Mouse (Mus musculus): Measurements from ENCODE around the gene Trappc10. TPM values are rescaled to one million over a fixed set of nuclear protein-coding genes. Genes with fewer than 3 reads are reported as not detected.

The Trappc10 gene
- polyA plus RNA-seq, 1 experiment from 2014 or later, result 4.7 TPM

DNA sequence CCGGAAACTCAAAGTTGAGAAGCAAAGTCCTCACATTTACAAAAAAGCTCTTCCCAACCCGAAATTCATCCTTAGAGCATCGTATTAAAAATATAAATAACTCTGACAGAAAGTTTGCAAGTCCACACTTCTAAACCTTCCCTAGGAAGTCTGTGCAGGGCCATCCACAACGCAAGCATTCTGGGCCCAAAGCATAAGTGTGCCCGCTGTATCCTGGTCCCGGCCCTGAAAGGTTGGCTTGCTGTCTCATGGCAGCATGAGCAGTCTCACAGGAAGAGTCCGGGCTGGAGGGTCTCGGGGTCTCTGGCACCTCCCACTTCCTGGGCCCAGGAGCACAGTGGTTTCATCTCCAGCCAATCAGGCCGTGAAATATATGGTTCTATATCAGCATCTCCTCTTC, 72.9 kb downstream of the Trappc10 start:
- WGBS, result 91% methylated on average over 9 of the region's 9 CpGs
- Histone ChIP-seq H3K4me2 (ENCODE audit: low read depth, low read length) (no peak overlapping the region), H3K9me3 (replicated peaks; ENCODE audit: control insufficient read depth, low read length) (no peaks in the 10 kb centered on the region), H3K27ac (ENCODE audit: low read length) (no peak overlapping the region), H3K4me3 (replicated peaks; ENCODE audit: low read length) (no peak overlapping the region), H3K36me3 (ENCODE audit: control insufficient read depth, insufficient read depth, low read length) (peaks cover 33% of the 10 kb centered on the region), H3K27me3 (ENCODE audit: control insufficient read depth, insufficient read depth, low read length) (no peaks in the 10 kb centered on the region), H3K4me1 (ENCODE audit: control insufficient read depth, insufficient read depth, low read length) (peaks cover 7% of the 10 kb centered on the region), H3K9ac (ENCODE audit: low read length) (no peak overlapping the region)
- no peak for ATAC-seq (ENCODE audit: insufficient read depth, low FRiP score)

DNA sequence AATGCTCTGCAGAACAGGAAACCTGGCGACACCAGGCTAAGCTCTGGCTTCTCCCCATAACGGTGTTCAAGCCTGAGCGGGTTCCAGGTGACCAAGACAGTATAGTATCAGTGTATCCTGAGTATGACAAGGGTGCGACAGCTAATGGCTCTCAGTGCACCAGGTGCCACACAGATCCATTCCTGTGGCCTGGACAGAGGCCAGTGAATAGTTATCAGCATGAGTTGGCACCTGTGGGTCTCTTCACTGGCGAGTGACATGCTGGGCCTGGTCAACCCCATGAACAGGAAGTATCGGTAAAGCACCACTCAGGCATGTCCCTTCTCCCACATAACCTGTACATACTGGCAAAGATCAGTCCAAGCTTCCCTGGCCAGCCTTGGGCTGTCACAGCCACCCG, 73.4 kb downstream of the Trappc10 start:
- H3K27ac ChIP-seq (ENCODE audit: low read length), result no peak overlapping the region
- H3K4me2 ChIP-seq (ENCODE audit: low read depth, low read length), result no peak overlapping the region
- no peak for ATAC-seq (ENCODE audit: insufficient read depth, low FRiP score)
- H3K36me3 ChIP-seq (ENCODE audit: control insufficient read depth, insufficient read depth, low read length), result peaks cover 31% of the 10 kb centered on the region
- H3K9me3 ChIP-seq (replicated peaks; ENCODE audit: control insufficient read depth, low read length), result no peaks in the 10 kb centered on the region
- H3K9ac ChIP-seq (ENCODE audit: low read length), result no peak overlapping the region
- H3K4me3 ChIP-seq (replicated peaks; ENCODE audit: low read length), result no peak overlapping the region
- no peaks in the 10 kb centered on the region for H3K27me3 ChIP-seq (ENCODE audit: control insufficient read depth, insufficient read depth, low read length)
- peaks cover 7% of the 10 kb centered on the region for H3K4me1 ChIP-seq (ENCODE audit: control insufficient read depth, insufficient read depth, low read length)
- WGBS, result 96% methylated on average over 7 of the region's 7 CpGs

- peaks cover 7% of the 10 kb centered on the region for H3K4me1 ChIP-seq (ENCODE audit: control insufficient read depth, insufficient read depth, low read length)
- H3K27ac ChIP-seq (ENCODE audit: low read length), result peak overlapping the region; percentile 11; the same call in 1 of the 2 replicates
- H3K9me3 ChIP-seq (replicated peaks; ENCODE audit: control insufficient read depth, low read length), result no peaks in the 10 kb centered on the region
- WGBS, result 64% methylated on average over 2 of the region's 2 CpGs
- peak overlapping the region; percentile 37 for H3K9ac ChIP-seq (ENCODE audit: low read length)
- no peaks in the 10 kb centered on the region for H3K27me3 ChIP-seq (ENCODE audit: control insufficient read depth, insufficient read depth, low read length)
- ATAC-seq (ENCODE audit: insufficient read depth, low FRiP score), result no peak
- peaks cover 26% of the 10 kb centered on the region for H3K36me3 ChIP-seq (ENCODE audit: control insufficient read depth, insufficient read depth, low read length)
- no peak overlapping the region for H3K4me3 ChIP-seq (replicated peaks; ENCODE audit: low read length)
- peak overlapping the region; percentile 92 for H3K4me2 ChIP-seq (ENCODE audit: low read depth, low read length)
Measured at GRCm38 (mm10) chr10:78170445-78170844, 74.0 kb downstream of the Trappc10 start.

DNA sequence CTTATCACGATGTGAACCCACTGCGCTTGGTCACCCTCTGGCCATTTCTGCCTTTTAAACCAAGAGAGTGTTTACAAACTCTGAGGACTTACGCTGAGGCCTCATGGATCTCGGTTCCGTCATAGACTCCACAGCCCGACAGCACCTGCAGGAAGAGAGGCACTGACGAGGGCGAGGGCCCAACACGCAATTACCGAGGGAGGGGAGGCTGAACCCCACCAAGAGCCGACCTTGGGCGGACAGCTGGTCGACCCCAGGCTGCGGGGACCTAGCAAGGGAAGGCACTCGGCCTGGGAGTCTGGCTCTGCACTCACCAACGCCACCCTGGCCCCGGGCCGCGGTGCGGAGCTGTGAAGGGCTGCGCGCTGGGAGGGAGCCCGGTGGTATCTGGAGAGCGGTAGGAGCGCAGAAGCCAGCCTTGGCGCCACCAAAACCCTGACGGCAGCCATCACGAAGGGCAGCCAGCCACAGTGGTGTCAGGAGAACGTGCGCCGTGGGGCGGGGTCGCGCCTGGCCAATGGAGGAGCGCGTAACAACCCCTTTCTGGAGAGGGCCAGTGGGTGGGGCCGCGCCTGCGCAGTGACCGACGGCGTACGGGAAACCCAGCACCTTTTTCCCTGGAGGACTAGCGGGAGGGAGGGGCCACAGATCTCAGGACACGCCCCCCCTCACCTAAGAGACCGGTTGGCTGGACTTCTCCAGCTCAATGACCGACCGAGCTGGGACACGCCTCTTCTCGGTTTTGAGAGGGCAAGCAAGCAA, 75.0 kb downstream of the Trappc10 start, which contains the start of gene D10Jhu81e:
Gene D10Jhu81e (minus strand): TSS at position 502 of the 762 bp plus-strand sequence.
- Histone ChIP-seq H3K27ac (ENCODE audit: low read length) (peak within 1 kb of the TSS; percentile 67), H3K4me3 (replicated peaks; ENCODE audit: low read length) (peak within 1 kb of the TSS; percentile 89), H3K36me3 (ENCODE audit: control insufficient read depth, insufficient read depth, low read length) (peaks cover 22% of the 10 kb centered on the region), H3K4me2 (ENCODE audit: low read depth, low read length) (peak within 1 kb of the TSS; percentile 92), H3K9ac (ENCODE audit: low read length) (peak within 1 kb of the TSS; percentile 93), H3K4me1 (ENCODE audit: control insufficient read depth, insufficient read depth, low read length) (peaks cover 7% of the 10 kb centered on the region), H3K9me3 (replicated peaks; ENCODE audit: control insufficient read depth, low read length) (no peaks in the 10 kb centered on the region), H3K27me3 (ENCODE audit: control insufficient read depth, insufficient read depth, low read length) (no peaks in the 10 kb centered on the region)
- under 1% methylated on average over 50 of the region's 50 CpGs for WGBS
- peak; percentile 97 for ATAC-seq (ENCODE audit: insufficient read depth, low FRiP score)

DNA sequence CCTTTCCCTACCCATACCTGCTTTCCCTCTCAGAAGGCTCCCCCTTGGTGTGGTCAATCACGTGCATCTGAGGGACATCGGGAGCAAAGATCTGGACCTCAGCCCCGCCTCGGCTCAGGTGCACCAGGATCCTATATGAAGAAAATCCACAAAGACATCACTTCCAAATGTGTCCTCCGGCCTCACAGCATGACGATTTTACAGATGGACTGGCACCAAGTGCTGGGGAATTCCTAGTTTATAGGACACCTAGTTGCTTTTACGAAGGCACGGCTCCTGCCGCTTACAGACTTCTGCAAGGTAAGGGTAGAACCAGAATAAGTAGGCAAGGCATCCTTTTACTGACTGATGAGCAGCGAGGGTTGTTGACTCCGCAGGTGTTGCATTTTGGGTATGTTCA, 75.6 kb downstream of the Trappc10 start:
- WGBS, result 86% methylated on average over 11 of the region's 11 CpGs

DNA sequence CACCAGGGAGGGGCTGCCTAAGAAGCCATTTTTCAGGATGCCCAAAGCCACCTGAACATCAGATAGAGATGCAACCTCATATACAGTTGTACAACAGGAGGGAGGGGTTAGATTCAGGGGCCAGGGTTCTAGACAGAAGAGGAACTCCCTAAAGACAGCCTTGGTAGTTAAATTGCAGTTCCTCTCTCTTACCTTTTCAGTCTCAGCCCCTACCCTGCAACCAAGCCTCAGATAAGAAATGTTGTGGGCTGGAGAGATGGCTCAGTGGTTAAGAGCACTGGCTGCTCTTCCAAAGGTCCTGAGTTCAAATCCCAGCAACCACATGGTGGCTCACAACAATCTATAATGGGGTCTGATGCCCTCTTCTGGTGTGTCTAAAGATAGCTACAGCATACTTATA, 76.7 kb downstream of the Trappc10 start:
- no peaks in the 10 kb centered on the region for H3K9me3 ChIP-seq (replicated peaks; ENCODE audit: control insufficient read depth, low read length)
- H3K4me3 ChIP-seq (replicated peaks; ENCODE audit: low read length), result no peak overlapping the region
- no peak overlapping the region for H3K27ac ChIP-seq (ENCODE audit: low read length)
- H3K4me1 ChIP-seq (ENCODE audit: control insufficient read depth, insufficient read depth, low read length), result peaks cover 7% of the 10 kb centered on the region
- H3K36me3 ChIP-seq (ENCODE audit: control insufficient read depth, insufficient read depth, low read length), result peaks cover 27% of the 10 kb centered on the region; the same call in 1 of the 2 replicates
- no peak overlapping the region for H3K4me2 ChIP-seq (ENCODE audit: low read depth, low read length)
- H3K9ac ChIP-seq (ENCODE audit: low read length), result no peak overlapping the region
- ATAC-seq (ENCODE audit: insufficient read depth, low FRiP score), result no peak
- H3K27me3 ChIP-seq (ENCODE audit: control insufficient read depth, insufficient read depth, low read length), result no peaks in the 10 kb centered on the region

More for the DNA sequence above, 75.6 kb downstream of the Trappc10 start:
- Histone ChIP-seq H3K27ac (ENCODE audit: low read length) (no peak overlapping the region), H3K9me3 (replicated peaks; ENCODE audit: control insufficient read depth, low read length) (no peaks in the 10 kb centered on the region), H3K27me3 (ENCODE audit: control insufficient read depth, insufficient read depth, low read length) (no peaks in the 10 kb centered on the region), H3K36me3 (ENCODE audit: control insufficient read depth, insufficient read depth, low read length) (peaks cover 24% of the 10 kb centered on the region; the same call in 1 of the 2 replicates), H3K9ac (ENCODE audit: low read length) (peak overlapping the region; percentile 93), H3K4me3 (replicated peaks; ENCODE audit: low read length) (peak overlapping the region; percentile 89), H3K4me2 (ENCODE audit: low read depth, low read length) (peak overlapping the region; percentile 92), H3K4me1 (ENCODE audit: control insufficient read depth, insufficient read depth, low read length) (peaks cover 7% of the 10 kb centered on the region)
- no peak for ATAC-seq (ENCODE audit: insufficient read depth, low FRiP score)

- H3K9ac ChIP-seq (ENCODE audit: low read length), result no peak overlapping the region
- no peaks in the 10 kb centered on the region for H3K9me3 ChIP-seq (replicated peaks; ENCODE audit: control insufficient read depth, low read length)
- no peak for ATAC-seq (ENCODE audit: insufficient read depth, low FRiP score)
- H3K4me2 ChIP-seq (ENCODE audit: low read depth, low read length), result no peak overlapping the region
- WGBS, result 91% methylated on average over 7 of the region's 7 CpGs
- peaks cover 23% of the 10 kb centered on the region; the same call in 1 of the 2 replicates for H3K36me3 ChIP-seq (ENCODE audit: control insufficient read depth, insufficient read depth, low read length)
- H3K4me3 ChIP-seq (replicated peaks; ENCODE audit: low read length), result no peak overlapping the region
- no peak overlapping the region for H3K27ac ChIP-seq (ENCODE audit: low read length)
- peaks cover 7% of the 10 kb centered on the region for H3K4me1 ChIP-seq (ENCODE audit: control insufficient read depth, insufficient read depth, low read length)
- H3K27me3 ChIP-seq (ENCODE audit: control insufficient read depth, insufficient read depth, low read length), result no peaks in the 10 kb centered on the region
Measured at GRCm38 (mm10) chr10:78167333-78167732, 77.1 kb downstream of the Trappc10 start.

DNA sequence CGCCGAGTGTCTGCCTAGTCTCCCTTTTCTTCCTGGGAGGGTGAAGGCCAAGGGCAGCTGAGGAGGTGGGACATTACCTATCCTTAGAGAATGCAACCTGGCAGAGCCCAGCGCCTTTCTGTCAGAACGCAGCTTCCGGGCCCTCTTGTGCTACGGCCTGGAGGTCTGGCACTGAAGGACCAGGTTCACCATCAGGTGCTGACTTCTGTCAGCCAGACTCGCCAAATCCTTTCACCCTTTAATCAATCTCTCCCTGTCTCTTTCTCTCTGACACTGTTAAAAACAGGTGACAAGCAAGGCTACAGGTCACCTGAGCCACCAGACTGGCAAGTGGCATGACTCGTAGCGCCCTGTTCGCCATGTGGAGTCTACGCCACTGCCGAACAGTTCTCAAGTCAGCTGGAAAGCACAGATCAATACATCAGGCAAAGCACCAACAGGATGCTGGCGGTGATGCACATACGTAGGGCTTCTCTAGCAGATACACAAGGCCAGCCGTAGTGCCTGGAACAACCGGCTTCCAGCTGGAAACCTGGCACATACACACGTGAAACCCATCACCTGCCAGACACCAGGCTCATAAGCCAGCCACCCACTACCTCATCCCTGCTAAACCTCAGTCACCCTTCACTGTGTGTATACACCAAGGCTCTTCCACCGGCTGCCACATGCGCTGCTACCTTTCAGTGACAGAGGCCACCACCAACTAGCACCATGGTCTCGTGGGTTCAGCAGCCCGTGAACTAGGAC, 79.0 kb downstream of the Trappc10 start:
- ATAC-seq (ENCODE audit: insufficient read depth, low FRiP score), result no peak
- no peak overlapping the region for H3K4me3 ChIP-seq (replicated peaks; ENCODE audit: low read length)
- WGBS, result 91% methylated on average over 21 of the region's 21 CpGs
- peaks cover 12% of the 10 kb centered on the region; the same call in 1 of the 2 replicates for H3K36me3 ChIP-seq (ENCODE audit: control insufficient read depth, insufficient read depth, low read length)
- H3K4me1 ChIP-seq (ENCODE audit: control insufficient read depth, insufficient read depth, low read length), result peaks cover 7% of the 10 kb centered on the region
- H3K27ac ChIP-seq (ENCODE audit: low read length), result no peak overlapping the region
- no peak overlapping the region for H3K9ac ChIP-seq (ENCODE audit: low read length)
- no peaks in the 10 kb centered on the region for H3K27me3 ChIP-seq (ENCODE audit: control insufficient read depth, insufficient read depth, low read length)
- H3K4me2 ChIP-seq (ENCODE audit: low read depth, low read length), result no peak overlapping the region
- no peaks in the 10 kb centered on the region for H3K9me3 ChIP-seq (replicated peaks; ENCODE audit: control insufficient read depth, low read length)

GRCm38 (mm10) chr10:78164786-78165185, 79.7 kb downstream of the Trappc10 start:
- Histone ChIP-seq H3K4me2 (ENCODE audit: low read depth, low read length) (no peak overlapping the region), H3K27me3 (ENCODE audit: control insufficient read depth, insufficient read depth, low read length) (no peaks in the 10 kb centered on the region), H3K9ac (ENCODE audit: low read length) (no peak overlapping the region), H3K4me1 (ENCODE audit: control insufficient read depth, insufficient read depth, low read length) (peaks cover 8% of the 10 kb centered on the region), H3K9me3 (replicated peaks; ENCODE audit: control insufficient read depth, low read length) (no peaks in the 10 kb centered on the region), H3K27ac (ENCODE audit: low read length) (no peak overlapping the region), H3K4me3 (replicated peaks; ENCODE audit: low read length) (no peak overlapping the region), H3K36me3 (ENCODE audit: control insufficient read depth, insufficient read depth, low read length) (peaks cover 12% of the 10 kb centered on the region; the same call in 1 of the 2 replicates)
- no peak for ATAC-seq (ENCODE audit: insufficient read depth, low FRiP score)
- 89% methylated on average over 12 of the region's 12 CpGs for WGBS
